Mouse (Mus musculus) liver, embryonic 14.5 days (tissue): ENCODE data around the gene Gm36864. TPM values are rescaled to one million over a fixed set of nuclear protein-coding genes. Genes with fewer than 3 reads are reported as not detected.

Experiments used
- ATAC-seq: fragments of 200-750 bp; cut with Nextera tagmentation; 2 replicates; pipeline ENCODE4 v1.8.0; 2017; ENCODE audit warnings: moderate number of reproducible peaks, mild to moderate bottlenecking, moderate library complexity; ENCODE audit not compliant: insufficient read depth
- DNase-seq, 3 experiments: peaks; one replicate each; pipeline ENCODE4 v3.0.0-alpha.2; 2012 to 2013; ENCODE audit warnings: low read depth in 3 of 3, low spot score in 3 of 3
- H3K27ac ChIP-seq: fragments of 300-500 bp; sonication (generic); 2 replicates; pipeline ENCODE4 v1.5.1; 2014; ENCODE audit warnings: moderate library complexity, mild to moderate bottlenecking, control low read depth, inconsistent platforms
- H3K27me3 ChIP-seq: fragments of 300-500 bp; sonication (generic); 2 replicates; pipeline ENCODE4 v1.6.1; 2014; ENCODE audit warnings: mild to moderate bottlenecking, low read length, moderate library complexity; ENCODE audit not compliant: control insufficient read depth, insufficient read depth
- H3K36me3 ChIP-seq: fragments of 300-500 bp; sonication (generic); replicated peaks from 2 replicates; pipeline ENCODE4 v1.6.1; 2014; ENCODE audit warnings: low read depth; ENCODE audit not compliant: control insufficient read depth, insufficient read depth
- H3K4me1 ChIP-seq, 2 experiments: fragments of 200-500 bp in 1 of 2; fragments of 300-500 bp in 1 of 2; sonication (generic) in 1 of 2; replicated peaks; 2 replicates each; pipeline ENCODE4 v1.6.1; 2012 to 2014; ENCODE audit warnings: antibody characterized with exemption in 1 of 2, inconsistent platforms in 1 of 2, low read length in 1 of 2; ENCODE audit not compliant: control insufficient read depth in 2 of 2, insufficient read depth in 2 of 2
- H3K4me2 ChIP-seq: fragments of 300-500 bp; sonication (generic); 2 replicates; pipeline ENCODE4 v1.6.1; 2014; ENCODE audit warnings: low read depth, mild to moderate bottlenecking, control low read depth, moderate library complexity
- H3K4me3 ChIP-seq, 2 experiments: fragments of 200-500 bp in 1 of 2; fragments of 300-500 bp in 1 of 2; sonication (generic) in 1 of 2; 2 replicates each; pipeline ENCODE4 v1.5.1; 2012 to 2014; ENCODE audit warnings: low read depth in 2 of 2, low read length in 2 of 2, mild to moderate bottlenecking in 2 of 2, control low read depth in 1 of 2, inconsistent platforms in 1 of 2, moderate library complexity in 1 of 2; ENCODE audit not compliant: insufficient read depth in 1 of 2
- H3K9ac ChIP-seq: fragments of 300-500 bp; sonication (generic); replicated peaks from 2 replicates; pipeline ENCODE4 v1.6.1; 2014; ENCODE audit warnings: mild to moderate bottlenecking, control low read depth, moderate library complexity
- H3K9me3 ChIP-seq: fragments of 300-500 bp; sonication (generic); 2 replicates; pipeline ENCODE4 v1.6.1; 2016; ENCODE audit warnings: low read length, mixed read lengths; ENCODE audit not compliant: control insufficient read depth
- CTCF ChIP-seq: IDR thresholded peaks from 2 replicates; pipeline ENCODE4 v1.5.1; 2016; ENCODE audit warnings: antibody characterized with exemption, low read depth, control low read depth
- EP300 ChIP-seq: IDR thresholded peaks from 2 replicates; pipeline ENCODE4 v1.6.1; 2016; ENCODE audit warnings: antibody characterized with exemption, low read depth
- WGBS: fragments of 180-500 bp; shearing (Covaris S2); extraction: QIAGEN DNeasy Blood & Tissue Kit; methylation state at CpG from one replicate; pipeline ENCODE4 v1.1.7; 2014; ENCODE audit not compliant: insufficient replicate concordance; 5-methylcytosine and 5-hydroxymethylcytosine counted together
- polyA plus RNA-seq, 2 experiments: library from polyadenylated mRNA; depleted of rRNA in 1 of 2; stranded (reverse) in 1 of 2; unstranded in 1 of 2; fragments of >200 nt; fragmentation: Nextera tagmentation in 1 of 2; extraction: Ambion mirVana in 1 of 2; gene quantifications; 2 replicates each; pipeline versions ENCODE4 v1.2.1 to v1.2.3; 2012 to 2014

Gm36864 gene
- polyA plus RNA-seq, 2 experiments: not detected

- TF ChIP-seq CTCF (no peak), EP300 (no peak)
- Histone ChIP-seq H3K9me3 (no peaks in the 10 kb centered on the region), H3K4me3 (no peak overlapping the region), H3K36me3 (no peaks in the 10 kb centered on the region), H3K27ac (no peak overlapping the region), H3K27me3 (no peaks in the 10 kb centered on the region), H3K4me2 (no peak overlapping the region), H3K9ac (no peak overlapping the region), H3K4me1 (peaks cover 0 to 2% of the 10 kb centered on the region in 2 experiments; a peak in 2 of 4 replicates)
- WGBS: 17% methylated on average over 2 of the region's 2 CpGs
- ATAC-seq: no peak
- DNase-seq: no peak
Observed at GRCm38 (mm10) chr7:44239913-44240312, 3.9 kb downstream of the Gm36864 start.

- Histone ChIP-seq H3K4me1 (peaks cover 4 to 9% of the 10 kb centered on the region in 2 experiments), H3K4me2 (no peak overlapping the region), H3K9ac (no peak overlapping the region), H3K4me3 (no peak overlapping the region), H3K36me3 (no peaks in the 10 kb centered on the region), H3K9me3 (no peaks in the 10 kb centered on the region), H3K27me3 (no peaks in the 10 kb centered on the region), H3K27ac (no peak overlapping the region)
- 21% methylated on average over 1 of the region's 1 CpGs for WGBS
- DNase-seq (no peak), ATAC-seq (no peak)
- TF ChIP-seq CTCF: no peak
- TF ChIP-seq EP300: no peak
Observed at GRCm38 (mm10) chr7:44240712-44241111, 4.7 kb downstream of the Gm36864 start.

DNA sequence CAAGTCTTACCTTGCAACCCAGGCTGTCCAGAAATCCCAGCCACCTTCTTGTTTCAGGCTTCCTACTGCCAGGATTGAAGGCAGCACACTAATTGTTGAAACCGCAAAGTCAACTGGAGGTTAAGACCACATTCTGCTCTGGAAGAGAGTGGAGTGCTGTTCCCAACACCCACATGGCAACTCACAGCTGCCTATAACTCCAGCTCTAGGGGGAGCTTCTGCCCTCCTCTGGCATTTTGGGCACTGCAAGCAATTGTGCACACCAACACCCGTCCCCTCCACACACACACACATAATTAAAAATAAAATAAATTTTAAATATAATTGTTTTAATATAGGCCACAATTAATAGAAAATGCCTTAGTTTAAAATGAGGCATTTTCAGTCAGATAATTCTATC is 5.2 kb downstream of the Gm36864 start:
- WGBS: 42% methylated on average over 2 of the region's 2 CpGs
- H3K4me1 ChIP-seq: peaks cover 4 to 9% of the 10 kb centered on the region in 2 experiments
- no peak overlapping the region for H3K9ac ChIP-seq
- no peaks in the 10 kb centered on the region for H3K27me3 ChIP-seq
- H3K27ac ChIP-seq: no peak overlapping the region
- ATAC-seq (no peak), DNase-seq (no peak)
- TF ChIP-seq EP300 (no peak), CTCF (0 out of 2 replicates have a peak, but pooled peaks have one; percentile 16)
- no peaks in the 10 kb centered on the region for H3K36me3 ChIP-seq
- no peaks in the 10 kb centered on the region for H3K9me3 ChIP-seq
- H3K4me2 ChIP-seq: no peak overlapping the region
- H3K4me3 ChIP-seq: no peak overlapping the region

- H3K4me2 ChIP-seq: no peak overlapping the region
- no peak overlapping the region for H3K9ac ChIP-seq
- DNase-seq (no peak), ATAC-seq (no peak)
- TF ChIP-seq EP300 (no peak), CTCF (no peak)
- H3K4me1 ChIP-seq: peaks cover 4 to 13% of the 10 kb centered on the region in 2 experiments
- peaks cover 9% of the 10 kb centered on the region for H3K36me3 ChIP-seq
- H3K27me3 ChIP-seq: no peaks in the 10 kb centered on the region
- H3K9me3 ChIP-seq: no peaks in the 10 kb centered on the region
- no peak overlapping the region for H3K27ac ChIP-seq
- WGBS: 43% methylated on average over 1 of the region's 1 CpGs
- H3K4me3 ChIP-seq: no peak overlapping the region
Observed at GRCm38 (mm10) chr7:44244080-44244479, 8.1 kb downstream of the Gm36864 start.

DNA sequence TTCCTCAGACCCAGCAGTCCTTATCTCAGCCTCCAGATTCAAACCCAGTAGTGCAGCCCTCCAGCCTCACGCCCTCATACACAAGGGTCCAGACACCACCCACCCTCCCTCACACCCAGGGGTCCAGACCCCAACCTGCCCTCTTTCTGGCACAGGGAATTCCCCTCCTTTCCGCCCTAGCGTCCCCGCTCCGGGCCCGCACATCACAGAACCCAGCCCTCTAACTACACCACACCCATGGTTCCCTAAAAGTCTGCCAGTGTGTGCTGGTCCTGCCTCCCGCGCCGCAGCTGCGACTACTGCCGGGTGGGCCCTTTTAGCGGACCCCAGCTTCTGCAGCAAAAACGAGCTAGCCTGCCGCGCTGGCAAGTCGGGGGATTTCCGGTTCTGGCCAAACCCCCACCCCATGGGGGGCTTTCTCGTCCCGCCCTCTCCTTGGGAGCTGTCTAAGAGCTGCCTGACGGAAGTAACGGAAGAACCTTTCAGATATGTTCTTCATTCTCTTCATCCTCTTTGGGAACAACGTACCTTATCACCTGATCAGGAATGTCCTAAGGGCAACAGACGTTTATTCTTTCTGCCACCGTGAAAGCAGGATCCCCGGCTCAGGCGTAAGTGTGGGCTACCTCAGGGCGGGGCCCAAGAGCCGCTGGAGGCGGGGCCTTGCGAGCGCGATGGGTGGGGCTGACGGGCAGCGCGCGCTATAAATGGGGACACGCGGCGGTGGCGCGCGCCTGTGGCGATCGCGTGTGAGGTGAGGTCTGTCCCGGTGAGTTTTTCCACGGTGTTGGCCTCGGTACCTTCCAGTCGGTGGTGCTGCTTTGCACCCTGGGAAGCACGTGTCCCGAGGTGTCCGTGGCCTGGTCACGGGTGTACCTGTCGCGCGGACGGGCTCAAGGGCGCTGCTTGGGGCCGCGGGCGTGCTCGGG is 10.3 kb downstream of the Gm36864 start, which contains the start of the genes 1700028J19Rik and 2410002F23Rik:
Gene 1700028J19Rik (minus strand): TSS at position 641 of the 929 bp plus-strand sequence.
Gene 2410002F23Rik (plus strand): TSS at position 668 of the 929 bp plus-strand sequence.
- H3K4me3 ChIP-seq: peak within 1 kb of the TSS; percentile 85 to 89
- H3K27me3 ChIP-seq: no peaks in the 10 kb centered on the region
- peak within 1 kb of the TSS; percentile 92 for H3K9ac ChIP-seq
- H3K36me3 ChIP-seq: peaks cover 28% of the 10 kb centered on the region
- ATAC-seq (peak; percentile 89), DNase-seq (peak; percentile 65 to 72 (median 67))
- no peaks in the 10 kb centered on the region for H3K9me3 ChIP-seq
- peak within 1 kb of the TSS; percentile 63 for H3K27ac ChIP-seq
- H3K4me1 ChIP-seq: peaks cover 4 to 11% of the 10 kb centered on the region in 2 experiments
- TF ChIP-seq EP300: peak; percentile 79
- peak; percentile 20 for TF ChIP-seq CTCF
- under 1% methylated on average over 62 of the region's 62 CpGs for WGBS
- peak within 1 kb of the TSS; percentile 88 for H3K4me2 ChIP-seq
